In the genomic region with DNA sequence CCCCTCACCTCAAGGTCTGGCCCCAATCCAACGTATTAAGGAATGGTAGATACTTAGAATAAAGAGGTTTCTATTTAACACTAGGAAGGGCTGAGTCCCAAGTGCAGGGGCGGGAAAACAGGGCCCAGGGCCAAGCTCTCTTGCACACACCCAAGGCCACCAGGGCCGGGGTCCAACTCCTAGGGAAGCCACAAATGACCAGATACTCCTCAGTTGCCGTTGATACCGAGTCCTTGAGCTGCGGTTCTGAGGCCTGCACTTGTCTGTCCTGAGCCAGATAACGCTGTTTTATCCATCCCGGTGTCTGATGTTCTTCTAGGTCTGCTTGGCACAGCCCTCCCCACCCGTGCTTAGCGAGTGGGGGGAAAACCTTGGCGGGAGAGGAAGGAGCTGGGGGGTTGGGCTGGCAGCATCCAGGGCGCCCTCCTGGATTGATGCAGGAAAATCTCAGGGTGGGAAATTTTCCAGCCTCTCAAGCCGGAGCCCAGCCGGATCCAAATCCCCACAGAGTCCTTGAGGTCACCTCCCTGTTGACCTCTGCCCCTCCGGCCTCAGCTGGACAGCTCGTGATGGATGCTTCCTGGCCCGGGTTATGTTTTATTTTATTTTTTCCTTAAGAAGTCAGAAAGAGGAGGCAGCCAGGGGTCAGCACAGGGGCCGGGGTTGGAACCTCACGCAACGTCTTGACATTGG, we compare ENCODE assay signal across 11 mouse cellular contexts. TPM values are rescaled to one million over a fixed set of nuclear protein-coding genes. Genes with fewer than 3 reads are reported as not detected.
DNase-seq lines count a peak whose midpoint lies in the region; ATAC-seq and TF ChIP-seq lines count a peak whose summit lies in the region.
"Had no signal": no experiment of that assay in that cellular context is flagged by ENCODE, and none has a peak within 500 bp of the region (broad histone marks: within the 10 kb centered on the region; RNA-seq: fewer than 3 reads in every experiment).

No protein-coding gene starts in this region.

- 0 out of 2 replicates have a peak, but pooled peaks have one; percentile 49 for ATAC-seq in limb, embryonic 13.5 days (ENCODE audit: low FRiP score, low read depth)
- ATAC-seq in kidney, postnatal 0 days (replicated peaks; ENCODE audit: low FRiP score, low read depth) = peak; percentile 29; the same call in 1 of the 2 replicates
- no peak for ATAC-seq in CD4-positive, CD25-positive, alpha-beta regulatory T cell, adult 4 months
- no peak for ATAC-seq in hindbrain, embryonic 16.5 days
- ATAC-seq: intestine, embryonic 15.5 days had no signal

- no peak overlapping the region for H3K9ac ChIP-seq in limb, embryonic 13.5 days
- no peak overlapping the region for H3K9ac ChIP-seq in kidney, postnatal 0 days (ENCODE audit: low read depth, low read length)
- H3K9ac ChIP-seq in hindbrain, embryonic 16.5 days (ENCODE audit: low read depth, low read length) = no peak overlapping the region
- H3K9ac ChIP-seq: intestine, embryonic 15.5 days had no signal

- no peak for DNase-seq in limb, embryonic 10.5 days (ENCODE audit: low spot score)
- peak; percentile 81 for DNase-seq in adrenal gland, postnatal 25 days
- no peak for DNase-seq in kidney, postnatal 0 days (ENCODE audit: low spot score)
- peak; percentile 54 for DNase-seq in ovary, postnatal 14 days (ENCODE audit: low spot score)

- WGBS in limb, embryonic 13.5 days = 58% methylated on average over 20 of the region's 20 CpGs
- WGBS in limb, embryonic 10.5 days = 63% methylated on average over 20 of the region's 20 CpGs
- 35% methylated on average over 20 of the region's 20 CpGs for WGBS in kidney, postnatal 0 days
- 64% methylated on average over 20 of the region's 20 CpGs for WGBS in hindbrain, embryonic 16.5 days

- no peaks in the 10 kb centered on the region for H3K36me3 ChIP-seq in limb, embryonic 13.5 days
- H3K36me3 ChIP-seq in limb, embryonic 10.5 days = no peaks in the 10 kb centered on the region
- no peaks in the 10 kb centered on the region for H3K36me3 ChIP-seq in kidney, postnatal 0 days (ENCODE audit: insufficient read depth, low read length)
- no peaks in the 10 kb centered on the region for H3K36me3 ChIP-seq in hindbrain, embryonic 16.5 days (ENCODE audit: control insufficient read depth, insufficient read depth, low read length)
- H3K36me3 ChIP-seq: G1E; intestine, embryonic 15.5 days had no signal

- H3K4me3 ChIP-seq in limb, embryonic 13.5 days = no peak overlapping the region
- H3K4me3 ChIP-seq in limb, embryonic 10.5 days = no peak overlapping the region
- H3K4me3 ChIP-seq in kidney, postnatal 0 days (replicated peaks; ENCODE audit: low read depth, low read length) = no peak overlapping the region
- H3K4me3 ChIP-seq in hindbrain, embryonic 16.5 days (ENCODE audit: low read length) = no peak overlapping the region
- H3K4me3 ChIP-seq: intestine, embryonic 15.5 days had no signal

- peaks cover 24% of the 10 kb centered on the region for H3K27me3 ChIP-seq in limb, embryonic 13.5 days
- peaks cover 27% of the 10 kb centered on the region for H3K27me3 ChIP-seq in limb, embryonic 10.5 days (ENCODE audit: low read depth, poor library complexity, severe bottlenecking)
- peaks cover under 1% of the 10 kb centered on the region; the same call in 1 of the 2 replicates for H3K27me3 ChIP-seq in kidney, postnatal 0 days (ENCODE audit: insufficient read depth, low read length)
- peaks cover 17% of the 10 kb centered on the region for H3K27me3 ChIP-seq in hindbrain, embryonic 16.5 days (replicated peaks; ENCODE audit: control insufficient read depth, insufficient read depth, low read length)

- H3K4me1 ChIP-seq in limb, embryonic 13.5 days = peaks cover 16% of the 10 kb centered on the region
- H3K4me1 ChIP-seq in limb, embryonic 10.5 days = peaks cover 32% of the 10 kb centered on the region
- H3K4me1 ChIP-seq in kidney, postnatal 0 days (replicated peaks; ENCODE audit: insufficient read depth, low read length) = no peaks in the 10 kb centered on the region; the same call in 1 of the 2 replicates
- H3K4me1 ChIP-seq in hindbrain, embryonic 16.5 days (ENCODE audit: control insufficient read depth, insufficient read depth, low read depth, low read length) = no peaks in the 10 kb centered on the region

- no peak overlapping the region for H3K27ac ChIP-seq in limb, embryonic 13.5 days
- H3K27ac ChIP-seq in limb, embryonic 10.5 days = no peak overlapping the region
- H3K27ac ChIP-seq in kidney, postnatal 0 days = 0 out of 2 replicates have a peak overlapping the region, but pooled peaks have one; percentile 47
- no peak overlapping the region for H3K27ac ChIP-seq in hindbrain, embryonic 16.5 days (ENCODE audit: low read depth, low read length)
- H3K27ac ChIP-seq: intestine, embryonic 15.5 days had no signal

- no peak for TF ChIP-seq CTCF in kidney, postnatal 0 days (IDR thresholded peaks at IDR 0.05; ENCODE audit: low read depth)

- H3K4me2 ChIP-seq in limb, embryonic 13.5 days (replicated peaks) = no peak overlapping the region
- H3K4me2 ChIP-seq in kidney, postnatal 0 days (ENCODE audit: low read length) = no peak overlapping the region
- H3K4me2 ChIP-seq in hindbrain, embryonic 16.5 days (ENCODE audit: low read length) = no peak overlapping the region
- H3K4me2 ChIP-seq: intestine, embryonic 15.5 days had no signal

- H3K9me3 ChIP-seq in limb, embryonic 13.5 days = no peaks in the 10 kb centered on the region
- no peaks in the 10 kb centered on the region for H3K9me3 ChIP-seq in limb, embryonic 10.5 days (replicated peaks)
- no peaks in the 10 kb centered on the region for H3K9me3 ChIP-seq in kidney, postnatal 0 days (replicated peaks; ENCODE audit: low read length)
- H3K9me3 ChIP-seq in hindbrain, embryonic 16.5 days (ENCODE audit: control insufficient read depth, low read length) = no peaks in the 10 kb centered on the region
- H3K9me3 ChIP-seq: G1E; intestine, embryonic 15.5 days had no signal

RNA-seq across cellular contexts. Expression of a gene that starts 12.5 kb away (rescaled TPM):
- polyA plus RNA-seq in limb, embryonic 13.5 days (2015; fragmentation: Nextera tagmentation; extraction: Ambion mirVana) = 2.5 TPM in 2 replicates
- polyA plus RNA-seq in limb, embryonic 10.5 days (2016; fragmentation: Nextera tagmentation; extraction: Ambion mirVana) = 2.3 and 2.4 TPM in 2 replicates
- 13.0 and 15.9 TPM in 2 replicates for total RNA-seq in adrenal gland, postnatal 25 days (2021)
- polyA plus RNA-seq in kidney, postnatal 0 days (2015; fragmentation: Nextera tagmentation; extraction: Ambion mirVana) = 2.7 and 3.0 TPM in 2 replicates
- polyA plus RNA-seq in CD4-positive, CD25-positive, alpha-beta regulatory T cell, adult 4 months (2017; shearing (Covaris generic)) = under 1 TPM; 0.37 to 0.86 TPM
- polyA plus RNA-seq in hindbrain, embryonic 16.5 days (2015; fragmentation: Nextera tagmentation; extraction: Ambion mirVana) = 3.5 and 4.2 TPM in 2 replicates

RNA-seq across cellular contexts. Expression of a gene that starts 12.5 kb away (rescaled TPM):
- 67.5 and 67.8 TPM in 2 replicates for polyA plus RNA-seq in limb, embryonic 13.5 days (2015; fragmentation: Nextera tagmentation; extraction: Ambion mirVana)
- 74.0 and 90.5 TPM in 2 replicates for polyA plus RNA-seq in limb, embryonic 10.5 days (2016; fragmentation: Nextera tagmentation; extraction: Ambion mirVana)
- total RNA-seq in adrenal gland, postnatal 25 days (2021) = 76.5 and 92.1 TPM in 2 replicates
- polyA plus RNA-seq in kidney, postnatal 0 days (2015; fragmentation: Nextera tagmentation; extraction: Ambion mirVana) = 88.5 and 91.7 TPM in 2 replicates
- polyA plus RNA-seq in CD4-positive, CD25-positive, alpha-beta regulatory T cell, adult 4 months (2017; shearing (Covaris generic)) = 10 to 100 TPM; 45.8 to 50.7 TPM
- 36.3 and 37.1 TPM in 2 replicates for polyA plus RNA-seq in hindbrain, embryonic 16.5 days (2015; fragmentation: Nextera tagmentation; extraction: Ambion mirVana)

RNA-seq across cellular contexts. Expression of a gene that starts 22.0 kb away (rescaled TPM):
- polyA plus RNA-seq in limb, embryonic 13.5 days (2015; fragmentation: Nextera tagmentation; extraction: Ambion mirVana) = 0.10 and 0.11 TPM in 2 replicates
- 0.10 and 0.11 TPM in 2 replicates for polyA plus RNA-seq in limb, embryonic 10.5 days (2016; fragmentation: Nextera tagmentation; extraction: Ambion mirVana)
- total RNA-seq in adrenal gland, postnatal 25 days (2021) = not detected in 2 replicates
- not detected in 2 replicates for polyA plus RNA-seq in kidney, postnatal 0 days (2015; fragmentation: Nextera tagmentation; extraction: Ambion mirVana)
- polyA plus RNA-seq in CD4-positive, CD25-positive, alpha-beta regulatory T cell, adult 4 months (2017; shearing (Covaris generic)) = not detected
- polyA plus RNA-seq in hindbrain, embryonic 16.5 days (2015; fragmentation: Nextera tagmentation; extraction: Ambion mirVana) = 0.99 and 2.3 TPM in 2 replicates
- total RNA-seq: granulocyte monocyte progenitor cell, adult 5-6 weeks had no signal
- polyA plus RNA-seq: neural tube, embryonic 11.5 days had no signal

RNA-seq across cellular contexts. Expression of a gene that starts 32.5 kb away (rescaled TPM):
- polyA plus RNA-seq in limb, embryonic 13.5 days (2015; fragmentation: Nextera tagmentation; extraction: Ambion mirVana) = 1.1 and 1.3 TPM in 2 replicates
- polyA plus RNA-seq in limb, embryonic 10.5 days (2016; fragmentation: Nextera tagmentation; extraction: Ambion mirVana) = 1.2 and 1.7 TPM in 2 replicates
- 31.9 and 38.0 TPM in 2 replicates for total RNA-seq in adrenal gland, postnatal 25 days (2021)
- 6.7 and 8.0 TPM in 2 replicates for polyA plus RNA-seq in kidney, postnatal 0 days (2015; fragmentation: Nextera tagmentation; extraction: Ambion mirVana)
- polyA plus RNA-seq in CD4-positive, CD25-positive, alpha-beta regulatory T cell, adult 4 months (2017; shearing (Covaris generic)) = not detected
- polyA plus RNA-seq in hindbrain, embryonic 16.5 days (2015; fragmentation: Nextera tagmentation; extraction: Ambion mirVana) = 0.97 and 1.5 TPM in 2 replicates
- total RNA-seq: G1E had no signal

RNA-seq across cellular contexts. Expression of a gene that starts 37.0 kb away (rescaled TPM):
- 9.8 and 10.3 TPM in 2 replicates for polyA plus RNA-seq in limb, embryonic 13.5 days (2015; fragmentation: Nextera tagmentation; extraction: Ambion mirVana)
- polyA plus RNA-seq in limb, embryonic 10.5 days (2016; fragmentation: Nextera tagmentation; extraction: Ambion mirVana) = 7.6 and 8.0 TPM in 2 replicates
- 56.0 and 69.2 TPM in 2 replicates for total RNA-seq in adrenal gland, postnatal 25 days (2021)
- 6.6 and 7.9 TPM in 2 replicates for polyA plus RNA-seq in kidney, postnatal 0 days (2015; fragmentation: Nextera tagmentation; extraction: Ambion mirVana)
- 1 to 10 TPM in 1 of 2 experiments, under 1 TPM in 1; 0.91 to 1.3 TPM for polyA plus RNA-seq in CD4-positive, CD25-positive, alpha-beta regulatory T cell, adult 4 months (2017; shearing (Covaris generic))
- 13.5 and 15.9 TPM in 2 replicates for polyA plus RNA-seq in hindbrain, embryonic 16.5 days (2015; fragmentation: Nextera tagmentation; extraction: Ambion mirVana)

Comparison
In these comparisons a context has a peak if more than half of its experiments do, and no peak if none do; other contexts are left out.
1. ATAC-seq: peak in limb, embryonic 13.5 days (single experiment) and kidney, postnatal 0 days (single experiment); none in CD4-positive, CD25-positive, alpha-beta regulatory T cell, adult 4 months (single experiment) and hindbrain, embryonic 16.5 days (single experiment).
2. DNase-seq: peak in adrenal gland, postnatal 25 days (single experiment) and ovary, postnatal 14 days (single experiment); none in limb, embryonic 10.5 days (single experiment) and kidney, postnatal 0 days (single experiment).